Mouse (Mus musculus): ENCODE measurements around the gene Arpc5l.
A peak's percentile ranks its signal among the peaks of the same experiment; 100 is the strongest.
"Not testable (repeated sequence)": the region's sequence is repeated elsewhere in the genome, so short reads cannot be mapped to it uniquely, and the experiment has no call there.

Gene Arpc5l

DNA sequence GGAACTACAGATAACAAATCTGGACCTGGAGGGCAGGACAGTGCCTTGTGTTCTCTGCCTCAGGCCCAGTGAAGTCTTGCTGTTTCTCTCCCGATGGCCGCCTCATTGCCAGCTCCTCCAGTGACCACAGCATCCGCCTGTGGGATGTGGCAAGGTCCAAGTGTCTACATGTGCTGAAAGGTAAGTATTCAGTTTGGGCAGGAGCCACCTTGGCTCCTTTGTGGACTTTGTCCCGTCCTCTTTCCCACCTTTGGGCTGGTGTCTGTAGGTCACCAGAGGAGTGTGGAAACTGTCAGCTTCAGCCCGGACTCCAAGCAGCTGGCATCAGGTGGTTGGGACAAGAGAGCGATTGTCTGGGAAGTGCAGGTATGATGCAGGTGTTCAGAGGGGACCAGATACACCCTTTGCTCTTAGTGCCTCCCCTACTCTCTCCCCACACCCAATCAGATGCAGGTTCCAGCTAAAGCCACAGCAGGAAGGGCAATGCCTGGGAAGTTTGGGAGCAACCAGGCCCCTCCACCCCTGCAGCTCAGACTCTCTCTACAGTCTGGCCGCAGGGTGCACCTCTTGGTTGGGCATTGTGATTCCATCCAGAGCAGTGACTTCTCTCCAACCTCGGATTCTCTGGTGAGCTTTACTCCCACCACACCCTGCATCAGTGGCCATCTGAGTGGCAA is 5.1 kb upstream of the Arpc5l start:
- DNase-seq (ENCODE audit: low read depth) = no peak

DNA sequence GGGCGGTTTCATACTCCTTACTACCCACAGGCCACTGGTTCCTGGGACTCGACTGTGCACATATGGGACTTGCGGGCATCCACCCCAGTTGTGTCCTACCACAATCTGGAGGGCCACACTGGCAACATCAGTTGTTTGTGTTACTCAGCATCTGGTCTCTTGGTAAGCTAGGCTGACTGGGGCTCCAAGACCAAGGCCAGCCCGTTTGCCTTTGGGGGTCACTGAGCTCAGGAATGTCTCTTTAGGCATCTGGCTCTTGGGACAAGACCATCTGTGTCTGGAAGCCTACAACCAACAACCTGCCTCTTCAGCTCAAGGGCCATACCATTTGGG is 4.6 kb upstream of the Arpc5l start:
- DNase-seq (ENCODE audit: low read depth) = no peak

DNA sequence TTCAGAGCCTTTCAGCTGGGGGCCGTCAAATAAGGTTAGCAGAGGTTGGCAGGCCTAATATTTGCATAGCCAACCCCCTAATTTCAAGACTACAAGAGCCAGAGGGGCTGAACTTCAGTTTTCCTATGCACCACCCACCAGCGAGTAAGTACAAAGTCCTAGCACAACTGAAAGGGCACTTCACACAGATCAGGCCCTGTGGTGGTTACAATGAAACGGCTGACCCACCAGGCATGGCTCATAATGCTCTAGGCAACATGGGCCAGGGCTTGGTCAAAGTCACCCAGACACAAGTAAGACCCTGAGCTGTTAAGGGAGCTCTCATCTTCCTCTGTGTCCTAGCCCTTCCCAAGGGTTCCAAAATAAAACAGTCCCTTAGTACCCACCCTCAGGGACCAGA is 3.3 kb upstream of the Arpc5l start:
- no peak for DNase-seq (ENCODE audit: low read depth)

DNA sequence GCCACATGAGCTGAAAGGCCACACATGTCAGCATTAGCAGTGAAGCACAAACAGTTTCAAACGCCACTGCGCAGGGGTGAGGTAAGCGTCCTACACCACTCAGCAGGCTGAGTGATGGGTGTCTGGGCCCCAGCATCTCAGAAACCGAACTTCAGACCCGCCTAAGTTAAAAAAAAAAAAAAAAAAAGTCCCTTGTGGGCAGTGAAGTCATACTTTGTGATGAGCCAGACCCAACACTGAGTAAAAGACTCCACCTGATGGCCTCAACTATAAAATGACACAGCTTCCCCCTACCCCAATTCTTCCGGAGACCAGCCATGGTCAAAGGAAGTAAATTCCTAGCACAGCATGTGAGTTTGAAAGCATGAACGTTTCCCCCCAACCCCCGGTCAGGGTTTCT is 2.0 kb upstream of the Arpc5l start:
- no peak for DNase-seq (ENCODE audit: low read depth)

DNA sequence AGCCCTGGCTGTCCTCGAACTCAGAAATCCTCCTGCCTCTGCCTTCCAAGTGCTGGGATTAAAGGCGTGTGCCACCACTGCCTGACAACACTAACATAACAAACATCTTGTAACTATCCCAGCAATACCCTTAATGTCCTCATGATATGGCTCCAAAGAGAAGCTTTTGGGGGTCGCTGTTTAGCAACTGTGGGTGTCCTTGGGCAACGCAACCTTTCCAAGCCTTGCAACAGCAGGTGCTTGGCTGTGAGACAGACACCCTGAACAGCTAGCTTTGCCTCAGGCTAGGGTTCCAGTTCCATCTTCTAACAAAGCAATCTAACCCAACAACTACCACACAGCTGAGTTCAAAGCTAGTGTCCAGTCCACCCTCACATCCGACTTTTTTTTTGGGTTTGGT is 1.6 kb upstream of the Arpc5l start:
- no peak for DNase-seq (ENCODE audit: low read depth)

DNA sequence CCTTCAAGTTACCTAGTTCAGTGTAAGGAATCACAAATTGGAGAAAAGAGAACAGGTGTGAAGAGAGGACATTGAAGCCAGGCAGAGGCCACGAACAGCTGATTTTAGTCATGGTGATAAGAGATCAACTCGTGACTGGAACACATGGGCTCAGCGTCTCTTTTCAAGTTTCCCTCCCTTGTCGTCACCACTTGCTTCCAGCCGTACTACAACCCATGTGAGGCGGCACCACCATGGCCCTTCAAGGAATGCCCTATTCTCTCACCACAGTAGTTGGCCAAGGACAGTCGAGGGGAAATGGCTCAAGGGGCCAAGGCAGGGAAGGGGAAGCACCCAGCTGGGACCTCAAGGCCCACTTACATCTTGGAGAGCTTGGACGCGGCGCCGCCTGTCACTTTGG is 776 bp upstream of the Arpc5l start:
- no peak for DNase-seq (ENCODE audit: low read depth)

DNA sequence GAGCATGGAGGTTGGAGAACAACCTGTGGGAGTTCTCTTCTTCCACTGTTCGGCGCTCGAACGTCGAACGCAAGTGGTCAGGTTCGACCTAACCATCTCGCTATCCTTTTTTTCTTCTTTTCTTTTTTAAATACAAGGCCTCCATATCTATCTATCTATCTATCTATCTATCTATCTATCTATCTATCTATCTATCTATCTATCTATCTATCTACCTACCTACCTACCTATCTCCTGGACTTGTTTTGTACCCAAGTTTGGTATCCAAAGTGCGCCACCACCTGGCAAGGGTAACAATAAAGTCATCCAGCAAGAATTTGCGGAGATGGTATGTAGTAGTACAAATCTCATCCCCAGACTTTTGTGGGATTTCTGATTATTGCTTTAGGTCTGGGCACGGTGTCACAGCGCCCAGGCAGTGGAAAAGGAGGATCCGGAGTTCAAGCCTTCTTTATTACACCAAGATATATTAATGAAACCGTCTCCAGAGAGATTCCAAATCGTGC is 479 bp downstream of the Arpc5l start, which contains the start of gene Rpl35:
TSS of gene Rpl35 (minus strand) at position 51 of the 506 bp plus-strand sequence.
- DNase-seq (ENCODE audit: low read depth) = no peak

DNA sequence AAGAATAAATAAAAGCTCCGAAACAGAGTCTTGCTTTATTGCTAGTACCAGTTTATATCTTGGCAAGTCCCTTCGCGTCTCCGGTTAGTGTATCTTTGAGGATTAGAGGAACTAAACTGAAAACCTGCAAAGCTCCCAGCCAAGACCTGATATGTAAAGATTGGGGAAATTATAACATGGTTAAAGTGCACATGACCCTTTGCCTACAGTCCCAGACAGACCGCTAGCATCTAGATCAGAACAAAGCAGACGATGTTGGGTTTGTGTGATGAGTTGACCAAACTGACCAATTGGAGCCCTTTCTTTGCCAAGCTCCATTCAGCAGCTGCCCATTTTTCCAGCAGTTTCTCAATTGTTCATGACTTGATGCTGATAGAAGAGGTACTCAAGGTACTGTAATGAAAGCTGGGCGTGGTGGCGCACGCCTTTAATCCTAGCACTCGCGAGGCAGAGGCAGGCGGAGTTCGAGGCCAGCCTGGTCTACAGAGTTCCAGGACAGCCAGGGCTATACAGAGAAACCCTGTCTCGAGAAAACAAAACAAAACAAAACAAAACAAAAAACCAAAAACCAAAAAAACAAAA is 1.1 kb downstream of the Arpc5l start:
- no peak for DNase-seq (ENCODE audit: low read depth)

DNA sequence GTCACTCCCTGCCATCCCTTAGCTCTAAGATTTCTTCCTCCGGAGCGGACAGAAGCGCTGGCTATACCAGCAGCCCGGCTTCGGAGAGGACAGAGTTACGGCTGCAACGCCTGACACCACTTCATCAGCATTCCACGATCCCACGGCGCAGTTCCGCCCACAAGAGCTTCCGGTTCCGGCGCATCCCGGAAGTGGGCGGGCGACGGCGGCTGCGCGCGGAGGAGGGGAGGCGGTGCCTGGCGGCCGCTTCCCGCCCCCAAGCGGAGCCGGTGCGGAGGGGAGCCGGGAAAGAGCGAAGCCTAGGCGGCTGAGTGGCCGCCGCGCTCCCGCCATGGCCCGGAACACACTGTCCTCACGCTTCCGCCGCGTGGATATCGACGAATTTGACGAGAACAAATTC is 2.7 kb downstream of the Arpc5l start:
- DNase-seq (ENCODE audit: low read depth) = peak; percentile 87

DNA sequence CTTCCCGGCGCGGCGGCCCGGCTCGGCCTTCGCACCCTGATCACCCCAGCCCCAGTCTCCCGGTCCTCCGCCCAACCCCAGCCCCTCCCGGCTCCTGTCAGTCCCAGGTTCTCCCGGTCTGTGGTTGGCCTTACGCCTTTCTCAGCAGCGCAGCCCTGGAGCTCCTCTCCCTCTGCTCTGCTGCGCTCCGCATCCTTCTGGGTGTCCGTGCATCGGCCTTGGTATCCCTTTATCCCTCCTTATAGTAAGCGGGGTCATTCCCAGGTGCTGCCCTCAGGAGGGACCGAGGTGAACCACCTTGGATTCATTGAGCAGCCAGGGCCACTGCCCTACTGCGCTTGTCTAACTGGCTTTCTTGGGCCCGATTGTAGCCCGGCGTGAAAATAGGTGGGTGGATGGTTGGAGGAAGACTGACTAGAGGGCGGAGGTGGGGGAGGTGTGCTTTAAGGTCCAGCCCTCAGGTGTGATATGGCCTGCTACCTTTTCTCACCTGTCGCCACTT is 3.3 kb downstream of the Arpc5l start:
- no peak for DNase-seq (ENCODE audit: low read depth)

DNA sequence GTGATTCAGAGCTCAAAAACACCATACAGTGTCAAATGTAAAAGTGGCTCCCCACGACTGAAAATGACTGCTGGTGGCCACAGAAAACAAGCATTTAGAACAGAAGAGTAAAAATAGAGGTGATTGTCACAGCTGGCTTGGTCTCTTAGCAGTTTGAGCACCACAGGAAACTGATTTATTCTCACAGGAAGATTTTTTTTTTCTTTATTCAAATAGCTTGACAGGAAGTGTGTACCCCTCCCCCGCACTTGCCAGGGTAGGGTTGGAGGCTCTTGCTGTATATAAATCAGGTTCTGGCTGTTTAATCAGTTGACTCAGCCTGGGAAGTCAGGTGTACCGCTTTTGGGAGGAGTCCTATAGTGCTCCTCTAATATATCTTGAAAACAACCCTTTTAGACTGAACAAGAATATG is 3.8 kb downstream of the Arpc5l start:
- no peak for DNase-seq (ENCODE audit: low read depth)

DNA sequence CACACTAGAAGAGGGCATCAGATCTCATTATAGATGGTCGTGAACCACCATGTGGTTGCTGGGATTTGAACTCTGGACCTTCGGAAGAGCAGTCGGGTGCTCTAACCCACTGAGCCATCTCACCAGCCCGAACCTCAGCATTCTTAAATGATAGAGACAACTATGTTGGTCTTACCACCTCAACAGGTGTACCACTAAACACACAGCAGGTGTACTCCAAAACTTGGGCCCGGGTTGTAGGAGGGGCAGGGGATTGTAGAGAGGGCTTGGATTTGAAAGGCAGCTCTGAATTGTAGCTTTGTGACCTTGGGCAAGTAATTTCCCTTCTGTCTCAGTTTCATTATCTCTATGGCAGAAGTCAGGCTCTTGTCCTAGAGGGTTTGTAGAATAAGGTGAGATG is 5.0 kb downstream of the Arpc5l start:
- DNase-seq (ENCODE audit: low read depth) = not testable (repeated sequence)

DNA sequence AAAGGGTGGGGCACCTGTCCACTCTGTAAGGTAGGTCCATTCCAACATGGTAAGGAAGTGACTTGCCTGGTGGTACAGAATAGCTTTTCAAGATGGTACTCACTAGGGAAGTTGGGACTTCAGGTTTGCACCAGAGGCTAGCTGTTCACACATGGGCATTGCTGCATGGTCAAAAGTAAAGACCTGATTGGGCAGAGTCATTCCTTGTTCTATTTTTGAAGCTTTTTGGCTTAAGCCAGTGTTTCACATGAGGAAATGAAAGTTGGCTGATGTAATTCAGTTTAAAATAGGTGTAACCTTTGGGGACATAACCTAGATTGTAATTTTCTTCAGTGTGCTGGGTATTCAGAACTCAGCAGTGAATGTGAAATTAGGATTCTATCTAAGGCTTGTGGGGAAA is 6.1 kb downstream of the Arpc5l start:
- no peak for DNase-seq (ENCODE audit: low read depth)

DNA sequence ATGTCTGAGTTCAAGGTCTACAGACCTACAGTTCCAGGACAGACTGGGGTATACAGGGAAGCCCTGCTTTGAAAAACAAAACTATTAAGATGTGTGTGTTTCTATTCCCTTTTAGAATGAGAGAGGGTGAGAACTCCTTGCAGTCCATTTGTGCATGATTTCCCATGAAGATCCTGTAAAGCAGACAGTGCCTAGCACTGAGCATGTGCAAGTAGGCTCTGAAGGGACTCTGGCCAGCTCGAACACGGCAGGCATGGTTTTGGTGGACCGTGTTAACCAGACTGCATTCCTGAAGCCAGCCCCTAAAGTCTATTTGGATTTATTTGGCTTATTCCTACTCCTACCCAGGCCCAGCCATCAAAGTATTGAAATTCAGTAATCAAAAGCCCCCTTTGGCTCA is 6.8 kb downstream of the Arpc5l start:
- no peak for DNase-seq (ENCODE audit: low read depth)

DNA sequence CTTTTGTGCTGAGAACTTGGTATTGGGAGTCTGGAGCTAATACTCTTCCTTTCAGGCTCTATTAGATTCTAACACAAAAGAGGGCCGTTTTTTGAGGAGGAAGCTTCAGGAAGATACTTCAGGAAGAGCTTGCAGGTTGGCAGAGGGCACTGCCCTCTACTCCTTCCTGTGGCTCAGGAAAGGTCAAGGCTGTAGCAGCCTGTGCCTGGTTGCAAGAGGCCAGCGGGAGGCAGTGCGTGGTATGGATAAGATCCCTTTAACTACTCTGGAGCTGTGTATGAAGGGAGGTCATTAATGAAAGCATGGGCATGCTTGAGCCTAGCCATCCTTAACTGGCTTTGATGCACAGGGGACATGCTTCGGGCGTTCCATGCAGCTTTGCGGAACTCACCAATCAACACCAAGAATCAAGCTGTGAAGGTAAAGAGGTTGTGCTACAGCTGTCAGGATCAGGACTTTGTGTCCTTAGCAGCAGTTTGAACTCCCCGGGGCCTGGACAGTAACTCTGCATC is 7.7 kb downstream of the Arpc5l start:
- DNase-seq (ENCODE audit: low read depth) = no peak

DNA sequence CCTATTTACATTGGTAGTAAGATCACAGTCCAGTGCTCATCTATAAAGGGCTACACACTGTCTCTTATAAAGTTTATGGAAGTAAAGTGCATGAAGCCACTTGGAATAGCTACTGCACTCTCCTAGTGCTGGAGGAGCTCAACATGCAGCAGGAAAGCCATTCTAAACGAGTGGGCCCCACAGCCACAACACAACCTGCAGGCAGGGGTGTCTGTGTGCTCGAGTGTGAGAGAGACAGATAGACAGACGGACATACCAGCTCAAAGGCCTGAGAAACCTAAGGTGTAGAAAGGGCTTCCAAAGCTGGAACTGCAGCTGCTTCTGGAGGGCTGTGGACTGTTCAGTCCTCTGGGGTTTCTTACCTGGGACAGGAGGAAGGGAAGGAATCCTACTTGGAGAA is 11.4 kb downstream of the Arpc5l start:
- DNase-seq (ENCODE audit: low read depth) = no peak

DNA sequence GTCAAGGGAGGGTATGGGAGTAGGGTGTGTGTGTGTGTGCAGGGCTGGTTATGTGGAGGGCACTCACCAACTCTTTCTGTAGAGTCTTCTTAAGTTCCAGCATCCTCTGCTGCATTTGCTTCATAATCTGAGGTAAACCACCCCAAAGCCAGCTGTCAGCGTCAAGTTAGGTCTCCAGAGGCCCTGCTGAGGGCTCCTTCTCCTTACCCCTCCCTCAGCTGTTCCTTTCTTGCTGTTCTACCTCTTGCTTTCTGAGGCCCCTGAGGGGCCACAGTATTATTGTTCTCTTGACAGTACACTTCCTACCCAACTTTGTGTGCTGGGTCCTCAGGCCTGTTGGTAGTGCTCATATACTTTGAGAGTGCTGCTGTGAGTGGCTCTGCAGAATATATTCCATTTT is 14.9 kb downstream of the Arpc5l start:
- DNase-seq (ENCODE audit: low read depth) = no peak

DNA sequence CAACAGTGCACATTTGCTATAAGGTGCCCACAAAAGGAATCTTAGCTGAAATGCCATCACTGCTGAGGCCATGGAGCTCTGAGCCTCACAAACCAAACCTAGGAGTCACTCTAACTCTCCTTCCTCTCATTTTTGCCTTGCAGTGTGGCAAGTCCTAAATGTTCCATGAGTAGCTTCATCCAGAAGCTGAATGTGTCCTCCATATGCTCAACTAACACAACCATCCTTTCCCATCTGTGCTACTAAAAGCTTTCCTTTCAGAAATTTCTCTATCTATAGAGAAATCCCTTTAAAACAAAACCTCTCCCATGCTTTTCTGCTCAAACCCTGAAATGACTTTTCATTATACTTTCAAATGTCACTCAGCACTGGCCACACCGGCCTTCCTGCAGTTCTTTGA is 26.5 kb downstream of the Arpc5l start:
- no peak for DNase-seq (ENCODE audit: low read depth)

DNA sequence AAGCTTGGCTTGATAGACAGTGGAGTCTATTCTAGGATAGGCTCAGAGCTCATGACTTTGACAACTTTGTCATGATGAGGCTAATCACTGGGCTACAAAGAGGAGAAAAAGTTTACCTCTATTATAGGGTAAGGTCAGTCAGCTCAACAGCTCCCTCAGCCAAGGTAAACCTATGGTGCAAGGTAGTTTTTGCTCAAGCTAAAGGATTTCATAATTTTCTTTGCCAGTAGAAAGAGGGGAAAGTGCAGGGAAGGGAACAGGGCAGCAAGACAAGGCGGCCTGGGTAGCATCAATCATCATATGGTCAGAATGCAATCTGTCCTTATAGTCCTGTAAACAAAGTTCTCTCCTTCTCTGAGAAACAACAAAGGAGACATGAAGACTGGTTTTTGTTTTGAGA is 35.1 kb downstream of the Arpc5l start:
- no peak for DNase-seq (ENCODE audit: low read depth)

DNA sequence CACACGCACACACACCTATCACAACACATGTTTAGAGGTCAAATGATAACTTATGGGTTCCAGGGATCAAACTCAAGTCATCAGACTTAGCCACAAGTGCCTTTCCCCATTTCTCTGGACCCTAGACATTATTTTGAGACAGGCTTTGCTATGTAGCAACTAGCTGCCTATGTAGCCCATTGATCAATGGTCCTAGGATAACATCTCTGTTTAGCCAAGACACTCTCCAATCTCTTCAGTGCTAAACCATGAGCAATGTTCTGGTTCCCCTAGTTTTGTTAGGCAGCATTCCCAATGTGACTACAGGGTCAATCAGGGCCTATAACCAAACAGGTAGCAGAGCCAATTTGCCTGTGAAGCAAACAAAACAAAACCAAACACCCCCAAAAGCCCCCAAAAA is 43.4 kb downstream of the Arpc5l start:
- no peak for DNase-seq (ENCODE audit: low read depth)

DNA sequence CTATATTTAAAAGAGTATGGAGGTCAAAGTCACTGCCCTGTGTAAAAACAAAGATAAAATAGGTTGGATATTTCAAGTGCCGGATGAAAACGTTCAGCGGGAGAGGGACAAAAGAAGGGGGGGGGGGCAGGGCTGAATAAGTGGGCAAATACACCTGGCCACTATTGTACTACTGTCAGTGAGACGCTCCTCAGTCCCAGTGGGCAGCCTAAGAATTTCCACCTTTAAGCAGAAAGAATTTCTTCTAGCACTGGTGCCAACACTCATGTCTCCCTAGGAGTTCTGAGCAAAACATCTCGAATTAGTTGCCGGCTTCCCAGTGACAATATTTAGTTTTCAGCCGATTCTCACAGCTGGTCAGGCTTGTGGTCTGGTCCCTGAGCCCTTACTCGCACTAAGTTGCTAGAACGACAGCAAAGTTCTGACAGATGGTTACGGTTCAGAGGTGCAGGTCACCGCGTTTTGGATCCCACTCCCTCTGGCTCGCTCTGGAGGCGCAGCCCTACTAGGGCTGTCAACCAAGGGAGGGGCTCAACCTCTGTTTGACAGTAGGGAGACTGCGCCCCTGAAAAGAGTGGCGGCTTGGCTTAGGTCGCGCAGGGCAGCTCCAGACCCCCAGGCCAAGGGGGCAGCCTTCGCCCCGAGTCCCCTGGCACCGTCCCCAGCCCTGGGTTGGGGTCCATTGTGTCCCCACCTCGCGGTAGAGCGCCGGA is 59.7 kb downstream of the Arpc5l start:
- DNase-seq (ENCODE audit: low read depth) = no peak
